Mouse (Mus musculus) C2C12 (cell line): Measurements from ENCODE around the gene Pcnp. TPM values are rescaled to one million over a fixed set of nuclear protein-coding genes. Genes with fewer than 3 reads are reported as not detected.

Experiments used
- H3K27me3 ChIP-seq: one replicate; pipeline ENCODE4 v1.6.1; 2011; ENCODE audit not compliant: control insufficient read depth, insufficient read depth, insufficient read length
- H3K36me3 ChIP-seq: one replicate; pipeline ENCODE4 v1.6.1; 2011; ENCODE audit not compliant: control insufficient read depth, insufficient read depth
- H3K4me3 ChIP-seq: one replicate; pipeline ENCODE4 v1.5.1; 2011; ENCODE audit warnings: mild to moderate bottlenecking, control low read depth; ENCODE audit not compliant: poor library complexity, insufficient read depth, severe bottlenecking
- H3K79me2 ChIP-seq: one replicate; pipeline ENCODE4 v1.6.1; 2011; ENCODE audit not compliant: control insufficient read depth, insufficient read depth
- H3K79me3 ChIP-seq: one replicate; pipeline ENCODE4 v1.6.1; 2011; ENCODE audit warnings: low read depth, control low read depth
- H3ac ChIP-seq: one replicate; pipeline ENCODE3; 2011; ENCODE audit warnings: low read depth; ENCODE audit not compliant: control insufficient read depth, insufficient read length
- CEBPB ChIP-seq: IDR thresholded peaks from one replicate; pipeline ENCODE4 v1.6.1; 2011; ENCODE audit warnings: low read depth, mild to moderate bottlenecking, control low read depth, moderate library complexity
- CTCF ChIP-seq: IDR thresholded peaks from one replicate; pipeline ENCODE4 v1.5.1; 2011; ENCODE audit not compliant: control insufficient read depth, insufficient read depth, insufficient read length
- FOSL1 ChIP-seq: IDR thresholded peaks from one replicate; pipeline ENCODE4 v1.8.0; 2011; ENCODE audit warnings: mild to moderate bottlenecking, low read length; ENCODE audit not compliant: poor library complexity, insufficient read depth, severe bottlenecking
- MAX ChIP-seq: IDR thresholded peaks from one replicate; pipeline ENCODE4 v1.6.1; 2011; ENCODE audit warnings: mild to moderate bottlenecking, control low read depth
- MYOD1 ChIP-seq: IDR thresholded peaks from one replicate; pipeline ENCODE4 v1.6.1; 2011; ENCODE audit warnings: low read depth; ENCODE audit not compliant: control insufficient read depth, insufficient read length
- MYOG ChIP-seq: IDR thresholded peaks from one replicate; pipeline ENCODE4 v1.6.1; 2011; ENCODE audit not compliant: control insufficient read depth, insufficient read length; ENCODE audit errors: extremely low read depth
- USF1 ChIP-seq: IDR thresholded peaks from one replicate; pipeline ENCODE4 v1.6.1; 2011; ENCODE audit warnings: low read depth, mild to moderate bottlenecking, control low read depth, moderate library complexity
- polyA plus RNA-seq: library from polyadenylated mRNA; unstranded; fragments of >200 nt; fragmentation: generic; extraction: Trizol; gene quantifications from one replicate; pipeline ENCODE4 v1.2.1, GENCODE M21; 2012; ENCODE audit warnings: missing spikeins

Pcnp gene
- polyA plus RNA-seq, 1 experiment: 41.2 TPM

- no peaks in the 10 kb centered on the region for H3K27me3 ChIP-seq
- H3K79me2 ChIP-seq: peaks cover 5% of the 10 kb centered on the region
- H3ac ChIP-seq: no peak overlapping the region
- peaks cover 60% of the 10 kb centered on the region for H3K36me3 ChIP-seq
- H3K4me3 ChIP-seq: no peak overlapping the region
- H3K79me3 ChIP-seq: peaks cover 3% of the 10 kb centered on the region
- no peak for TF ChIP-seq CTCF
- no peak for TF ChIP-seq MAX
- no peak for TF ChIP-seq MYOG
- TF ChIP-seq CEBPB: no peak
- no peak for TF ChIP-seq MYOD1
- no peak for TF ChIP-seq FOSL1
- TF ChIP-seq USF1: no peak
Measured at GRCm38 (mm10) chr16:56006798-56007197, 22.7 kb downstream of the Pcnp start.

- H3K27me3 ChIP-seq: no peaks in the 10 kb centered on the region
- TF ChIP-seq MYOG: no peak
- TF ChIP-seq USF1: no peak
- no peak for TF ChIP-seq FOSL1
- TF ChIP-seq MAX: no peak
- TF ChIP-seq CEBPB: no peak
- no peak for TF ChIP-seq CTCF
- no peak for TF ChIP-seq MYOD1
Measured at GRCm38 (mm10) chr16:55994235-55994634, 35.3 kb downstream of the Pcnp start.

DNA sequence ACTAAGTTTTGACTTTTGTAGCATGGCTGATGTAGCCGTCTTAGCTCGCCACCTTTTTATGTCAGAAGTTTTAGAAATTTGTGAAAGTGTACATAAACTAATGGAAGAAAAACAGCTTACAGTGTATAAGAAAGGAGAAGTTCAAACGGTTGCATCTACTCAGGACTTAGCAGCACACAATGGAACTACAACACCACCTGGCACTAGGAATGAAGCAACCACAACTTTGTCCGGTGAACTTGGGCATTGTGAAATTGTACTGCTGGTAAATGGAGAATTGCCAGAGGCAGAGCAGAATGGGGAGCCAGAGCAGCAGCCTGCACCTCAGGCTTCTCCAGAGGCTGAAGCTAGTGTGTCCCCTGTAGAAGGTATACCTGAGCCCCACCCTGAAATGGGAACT, 39.2 kb downstream of the Pcnp start:
- Histone ChIP-seq H3K79me3 (peaks cover 20% of the 10 kb centered on the region), H3K4me3 (no peak overlapping the region), H3K79me2 (peaks cover 38% of the 10 kb centered on the region), H3ac (no peak overlapping the region), H3K36me3 (peaks cover 55% of the 10 kb centered on the region), H3K27me3 (no peaks in the 10 kb centered on the region)
- TF ChIP-seq USF1 (no peak), MYOG (no peak), FOSL1 (no peak), CTCF (no peak), CEBPB (no peak), MAX (no peak), MYOD1 (no peak)

More at GRCm38 (mm10) chr16:55994235-55994634, 35.3 kb downstream of the Pcnp start:
- Histone ChIP-seq H3K79me2 (peaks cover 7% of the 10 kb centered on the region), H3ac (no peak overlapping the region), H3K36me3 (peaks cover 48% of the 10 kb centered on the region), H3K4me3 (no peak overlapping the region), H3K79me3 (no peaks in the 10 kb centered on the region)

DNA sequence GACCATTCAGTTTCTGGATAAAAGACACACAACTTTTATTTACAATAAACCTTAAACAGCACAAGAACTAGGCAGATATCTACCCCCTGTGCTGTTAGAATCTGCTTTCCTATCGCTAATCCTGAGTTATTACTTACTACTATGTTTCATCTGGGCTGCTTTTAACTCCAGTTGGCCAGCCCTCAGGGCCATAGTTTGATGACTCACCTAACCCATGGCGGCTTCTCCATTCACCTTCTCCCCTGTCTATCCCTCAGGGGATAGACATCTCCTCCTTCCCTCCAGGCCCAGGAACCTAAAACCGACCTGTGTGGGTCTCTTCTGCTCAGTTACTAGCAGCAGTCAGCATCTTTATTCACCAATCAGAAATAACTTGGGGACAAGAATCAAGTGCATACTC, 43.5 kb downstream of the Pcnp start:
- H3K27me3 ChIP-seq: no peaks in the 10 kb centered on the region
- no peak overlapping the region for H3ac ChIP-seq
- H3K79me2 ChIP-seq: peaks cover 78% of the 10 kb centered on the region
- no peak overlapping the region for H3K4me3 ChIP-seq
- H3K79me3 ChIP-seq: peaks cover 39% of the 10 kb centered on the region
- peaks cover 74% of the 10 kb centered on the region for H3K36me3 ChIP-seq
- no peak for TF ChIP-seq FOSL1
- no peak for TF ChIP-seq CTCF
- no peak for TF ChIP-seq USF1
- TF ChIP-seq MYOG: no peak
- no peak for TF ChIP-seq MYOD1
- TF ChIP-seq MAX: no peak

DNA sequence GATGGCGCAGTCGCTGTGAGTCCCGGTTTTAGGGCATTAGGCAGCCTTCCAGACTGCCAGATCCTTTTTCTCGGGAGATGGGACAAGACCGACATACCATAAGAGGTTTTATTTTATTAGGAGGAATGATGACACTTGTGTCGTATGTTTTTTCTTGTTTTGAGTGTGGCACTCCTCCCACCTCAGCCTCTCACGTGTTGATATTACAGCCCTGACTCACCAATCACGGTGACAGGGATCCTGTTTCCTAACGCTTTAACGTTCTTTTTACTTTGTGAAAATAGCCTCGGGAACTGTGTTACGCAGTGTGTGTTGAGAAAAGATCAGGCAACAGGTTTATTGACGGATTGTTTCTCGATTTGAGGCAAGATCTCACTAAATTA, 54.6 kb downstream of the Pcnp start:
- H3ac ChIP-seq: peak overlapping the region; percentile 49
- H3K4me3 ChIP-seq: peak overlapping the region; percentile 91
- TF ChIP-seq CTCF (no peak), FOSL1 (no peak), MAX (no peak), CEBPB (no peak), USF1 (peak; percentile 64), MYOG (no peak), MYOD1 (no peak)
- peaks cover 63% of the 10 kb centered on the region for H3K79me3 ChIP-seq
- H3K79me2 ChIP-seq: peaks cover 84% of the 10 kb centered on the region
- peaks cover 40% of the 10 kb centered on the region for H3K36me3 ChIP-seq
- no peaks in the 10 kb centered on the region for H3K27me3 ChIP-seq

DNA sequence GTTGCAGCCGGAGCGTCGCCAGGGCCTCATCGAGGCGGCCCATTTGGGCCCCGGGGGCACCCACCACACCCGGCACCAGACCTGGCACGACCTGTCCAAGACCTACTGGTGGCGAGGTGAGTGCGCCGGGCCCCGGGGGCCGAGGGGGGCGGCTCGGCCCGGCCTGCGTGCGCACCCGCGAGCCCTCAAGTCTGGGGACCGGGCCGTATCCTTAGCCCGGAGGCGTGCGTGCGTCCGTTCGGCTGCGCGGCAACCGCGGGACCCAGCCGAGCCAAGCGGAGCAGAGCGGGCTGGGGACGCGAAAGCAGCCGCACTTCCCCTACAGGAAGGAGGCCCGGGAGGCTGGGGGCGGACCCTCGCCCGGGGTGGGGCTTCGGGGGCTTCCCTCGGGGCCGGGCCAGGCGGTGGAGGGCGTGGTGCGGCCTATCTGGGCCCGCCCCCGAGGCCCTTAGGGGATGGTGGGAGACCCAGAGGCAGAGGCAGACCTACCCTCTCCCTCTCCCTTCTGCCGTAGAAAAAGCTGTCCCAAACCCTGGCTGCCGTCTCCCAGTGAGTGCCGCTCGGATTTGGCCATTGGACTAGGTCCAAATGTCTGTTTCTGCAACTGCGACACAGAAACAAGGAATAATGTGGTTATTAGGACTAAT, 55.2 kb downstream of the Pcnp start:
- TF ChIP-seq MYOD1: no peak
- peak overlapping the region; percentile 100 for H3ac ChIP-seq

More for the DNA sequence above, 55.2 kb downstream of the Pcnp start:
- H3K4me3 ChIP-seq: peak overlapping the region; percentile 91
- H3K36me3 ChIP-seq: peaks cover 45% of the 10 kb centered on the region
- H3K27me3 ChIP-seq: no peaks in the 10 kb centered on the region
- peaks cover 84% of the 10 kb centered on the region for H3K79me2 ChIP-seq
- H3K79me3 ChIP-seq: peaks cover 64% of the 10 kb centered on the region
